Mouse (Mus musculus) heart, embryonic 11.5 days (tissue): Measurements from ENCODE around the gene Csf3. TPM values are rescaled to one million over a fixed set of nuclear protein-coding genes. Genes with fewer than 3 reads are reported as not detected.
"Not testable (repeated sequence)": the region's sequence is repeated elsewhere in the genome, so short reads cannot be mapped to it uniquely, and the experiment has no call there.

Experiments
- ATAC-seq: fragments of 200-750 bp; cut with Nextera tagmentation; replicated peaks from 2 replicates; pipeline ENCODE4 v1.8.0; 2017; ENCODE audit warnings: moderate library complexity; ENCODE audit not compliant: insufficient number of reproducible peaks, low FRiP score, low TSS enrichment
- H3K27ac ChIP-seq: fragments of 300-500 bp; sonication (generic); 2 replicates; pipeline ENCODE4 v1.5.1; 2014; ENCODE audit warnings: mild to moderate bottlenecking, low read depth, low read length
- H3K27me3 ChIP-seq: fragments of 300-500 bp; sonication (generic); 2 replicates; pipeline ENCODE4 v1.6.1; 2014; ENCODE audit warnings: mild to moderate bottlenecking, low read length, mixed read lengths; ENCODE audit not compliant: control insufficient read depth, insufficient read depth
- H3K36me3 ChIP-seq: fragments of 300-500 bp; sonication (generic); 2 replicates; pipeline ENCODE4 v1.6.1; 2014; ENCODE audit warnings: mild to moderate bottlenecking, low read length, moderate library complexity, mixed read lengths; ENCODE audit not compliant: control insufficient read depth, insufficient read depth
- H3K4me1 ChIP-seq: fragments of 300-500 bp; sonication (generic); 2 replicates; pipeline ENCODE4 v1.6.1; 2014; ENCODE audit warnings: low read length; ENCODE audit not compliant: control insufficient read depth, insufficient read depth
- H3K4me2 ChIP-seq: fragments of 300-500 bp; sonication (generic); 2 replicates; pipeline ENCODE4 v1.6.1; 2014; ENCODE audit warnings: mild to moderate bottlenecking, moderate library complexity
- H3K4me3 ChIP-seq: fragments of 300-500 bp; sonication (generic); 2 replicates; pipeline ENCODE4 v1.5.1; 2014; ENCODE audit warnings: low read depth, low read length
- H3K9ac ChIP-seq: fragments of 300-500 bp; sonication (generic); 2 replicates; pipeline ENCODE4 v1.6.1; 2014; ENCODE audit warnings: mild to moderate bottlenecking, low read depth, low read length, moderate library complexity
- H3K9me3 ChIP-seq: fragments of 300-500 bp; sonication (generic); replicated peaks from 2 replicates; pipeline ENCODE4 v1.6.1; 2016; ENCODE audit warnings: low read length; ENCODE audit not compliant: control insufficient read depth
- WGBS: fragments of 180-500 bp; shearing (Covaris S2); extraction: QIAGEN DNeasy Blood & Tissue Kit; methylation state at CpG from one replicate; pipeline ENCODE4 v1.1.7; 2014; ENCODE audit not compliant: insufficient replicate concordance; 5-methylcytosine and 5-hydroxymethylcytosine counted together
- polyA plus RNA-seq: library from polyadenylated mRNA; unstranded; fragments of >200 nt; fragmentation: Nextera tagmentation; extraction: Ambion mirVana; gene quantifications from 2 replicates; pipeline ENCODE4 v1.2.1, GENCODE M21; 2014

Csf3 gene
- polyA plus RNA-seq, 1 experiment from 2014 or later: not detected

GRCm38 (mm10) chr11:98729119-98729588 lies 28.1 kb downstream of the Csf3 start, which contains the start of gene Med24:
Med24 (minus strand) TSS chr11:98729435.
- 0 out of 2 replicates have a peak, but pooled peaks cover 3% of the 10 kb centered on the region for H3K4me1 ChIP-seq
- peak; percentile 79 for ATAC-seq

GRCm38 (mm10) chr11:98730727-98731126 lies 29.7 kb downstream of the Csf3 start:
- WGBS: 59% methylated on average over 4 of the region's 4 CpGs

More at GRCm38 (mm10) chr11:98729119-98729588, 28.1 kb downstream of the Csf3 start, which contains the start of gene Med24:
- Histone ChIP-seq H3K27ac (no peak within 1 kb of the TSS), H3K36me3 (no peaks in the 10 kb centered on the region; the same call in none of the 2 replicates), H3K4me2 (peak within 1 kb of the TSS; percentile 70), H3K9ac (peak within 1 kb of the TSS; percentile 74), H3K9me3 (no peaks in the 10 kb centered on the region), H3K27me3 (no peaks in the 10 kb centered on the region), H3K4me3 (peak within 1 kb of the TSS; percentile 52)
- under 1% methylated on average over 16 of the region's 16 CpGs for WGBS

GRCm38 (mm10) chr11:98731134-98731533 lies 30.1 kb downstream of the Csf3 start:
- H3K9me3 ChIP-seq: no peaks in the 10 kb centered on the region
- 61% methylated on average over 5 of the region's 5 CpGs for WGBS
- no peak overlapping the region for H3K27ac ChIP-seq
- ATAC-seq: no peak
- H3K4me3 ChIP-seq: no peak overlapping the region
- 0 out of 2 replicates have a peak, but pooled peaks cover 3% of the 10 kb centered on the region for H3K4me1 ChIP-seq
- H3K27me3 ChIP-seq: no peaks in the 10 kb centered on the region
- no peak overlapping the region for H3K4me2 ChIP-seq
- no peak overlapping the region for H3K9ac ChIP-seq
- H3K36me3 ChIP-seq: no peaks in the 10 kb centered on the region

More at GRCm38 (mm10) chr11:98730727-98731126, 29.7 kb downstream of the Csf3 start:
- Histone ChIP-seq H3K36me3 (no peaks in the 10 kb centered on the region), H3K9me3 (no peaks in the 10 kb centered on the region), H3K9ac (no peak overlapping the region), H3K27ac (no peak overlapping the region), H3K4me1 (0 out of 2 replicates have a peak, but pooled peaks cover 3% of the 10 kb centered on the region), H3K27me3 (no peaks in the 10 kb centered on the region), H3K4me3 (no peak overlapping the region), H3K4me2 (no peak overlapping the region)
- ATAC-seq: no peak

- no peak for ATAC-seq
- Histone ChIP-seq H3K27me3 (no peaks in the 10 kb centered on the region), H3K9ac (no peak overlapping the region), H3K36me3 (no peaks in the 10 kb centered on the region), H3K9me3 (no peaks in the 10 kb centered on the region), H3K4me3 (no peak overlapping the region), H3K4me1 (peaks cover 5% of the 10 kb centered on the region; the same call in 1 of the 2 replicates), H3K4me2 (no peak overlapping the region), H3K27ac (no peak overlapping the region)
- 73% methylated on average over 3 of the region's 3 CpGs for WGBS
Measured at GRCm38 (mm10) chr11:98734020-98734419, 33.0 kb downstream of the Csf3 start.

- Histone ChIP-seq H3K9ac (no peak overlapping the region), H3K4me3 (no peak overlapping the region), H3K27me3 (no peaks in the 10 kb centered on the region), H3K9me3 (no peaks in the 10 kb centered on the region), H3K36me3 (no peaks in the 10 kb centered on the region), H3K4me2 (no peak overlapping the region), H3K27ac (no peak overlapping the region), H3K4me1 (peaks cover 10% of the 10 kb centered on the region)
- WGBS: 77% methylated on average over 4 of the region's 4 CpGs
- ATAC-seq: no peak
Measured at GRCm38 (mm10) chr11:98735111-98735510, 34.0 kb downstream of the Csf3 start.

- Histone ChIP-seq H3K4me1 (peaks cover 15% of the 10 kb centered on the region), H3K4me3 (no peak overlapping the region), H3K36me3 (no peaks in the 10 kb centered on the region), H3K4me2 (no peak overlapping the region), H3K27me3 (no peaks in the 10 kb centered on the region), H3K9me3 (no peaks in the 10 kb centered on the region), H3K9ac (no peak overlapping the region), H3K27ac (no peak overlapping the region)
- ATAC-seq: no peak
- 93% methylated on average over 1 of the region's 1 CpGs for whole genome bisulfite sequencing
Measured at GRCm38 (mm10) chr11:98736176-98736575, 35.1 kb downstream of the Csf3 start.

GRCm38 (mm10) chr11:98737220-98737619 lies 36.2 kb downstream of the Csf3 start:
- H3K9ac ChIP-seq, H3K4me3 ChIP-seq, H3K9me3 ChIP-seq, H3K36me3 ChIP-seq, H3K4me2 ChIP-seq, ATAC-seq, H3K27me3 ChIP-seq, H3K27ac ChIP-seq: not testable (repeated sequence)
- WGBS: 74% methylated on average over 2 of the region's 2 CpGs
- H3K4me1 ChIP-seq: peaks cover 17% of the 10 kb centered on the region

GRCm38 (mm10) chr11:98738428-98738911 lies 37.4 kb downstream of the Csf3 start:
- H3K27ac ChIP-seq: no peak overlapping the region
- H3K9ac ChIP-seq: no peak overlapping the region
- ATAC-seq: no peak
- WGBS: 38% methylated on average over 4 of the region's 4 CpGs
- H3K36me3 ChIP-seq: no peaks in the 10 kb centered on the region
- H3K4me2 ChIP-seq: no peak overlapping the region
- peaks cover 25% of the 10 kb centered on the region for H3K4me1 ChIP-seq
- no peaks in the 10 kb centered on the region for H3K9me3 ChIP-seq
- H3K4me3 ChIP-seq: no peak overlapping the region
- H3K27me3 ChIP-seq: no peaks in the 10 kb centered on the region

GRCm38 (mm10) chr11:98738925-98739324 lies 37.9 kb downstream of the Csf3 start:
- no peaks in the 10 kb centered on the region for H3K9me3 ChIP-seq
- peaks cover 30% of the 10 kb centered on the region for H3K4me1 ChIP-seq
- no peak overlapping the region for H3K4me3 ChIP-seq
- no peak overlapping the region for H3K27ac ChIP-seq
- 0 out of 2 replicates have a peak overlapping the region, but pooled peaks have one; percentile 28 for H3K9ac ChIP-seq
- H3K27me3 ChIP-seq: no peaks in the 10 kb centered on the region
- H3K4me2 ChIP-seq: no peak overlapping the region
- ATAC-seq: no peak
- 65% methylated on average over 7 of the region's 9 CpGs for WGBS
- H3K36me3 ChIP-seq: no peaks in the 10 kb centered on the region
